Mouse (Mus musculus) cerebellum, postnatal 10 days (tissue): ENCODE results near the gene Ccdc88c.

Source experiments
- DNase-seq, 2 experiments: peaks; one replicate each; pipeline ENCODE4 v3.0.0; 2021; ENCODE audit warnings: mixed read lengths in 2 of 2

Ccdc88c gene

GRCm38 (mm10) chr12:100875960-100876359 is 152.9 kb downstream of the Ccdc88c start:
- DNase-seq = no peak

DNA sequence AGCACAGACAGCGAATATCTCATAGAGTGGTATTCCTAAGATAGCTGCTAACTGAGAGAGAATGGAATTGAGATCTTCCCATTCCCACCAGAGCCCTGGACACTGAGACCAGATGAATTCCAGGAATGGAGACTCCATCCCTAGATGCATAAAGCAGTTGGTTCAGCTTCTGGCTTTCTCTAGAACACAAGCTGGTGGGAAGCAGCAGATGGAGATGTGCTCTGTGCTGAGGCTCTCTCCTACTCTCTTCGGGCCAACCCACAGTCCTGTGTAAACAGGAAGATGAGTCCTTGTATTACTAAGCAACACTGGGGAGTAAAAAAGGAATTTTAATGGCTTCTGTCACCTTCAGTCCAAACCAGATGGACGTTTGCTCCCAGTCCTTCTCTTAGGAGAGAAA is 153.3 kb downstream of the Ccdc88c start:
- DNase-seq = no peak

GRCm38 (mm10) chr12:100873612-100874011 is 155.2 kb downstream of the Ccdc88c start:
- DNase-seq = no peak

DNA sequence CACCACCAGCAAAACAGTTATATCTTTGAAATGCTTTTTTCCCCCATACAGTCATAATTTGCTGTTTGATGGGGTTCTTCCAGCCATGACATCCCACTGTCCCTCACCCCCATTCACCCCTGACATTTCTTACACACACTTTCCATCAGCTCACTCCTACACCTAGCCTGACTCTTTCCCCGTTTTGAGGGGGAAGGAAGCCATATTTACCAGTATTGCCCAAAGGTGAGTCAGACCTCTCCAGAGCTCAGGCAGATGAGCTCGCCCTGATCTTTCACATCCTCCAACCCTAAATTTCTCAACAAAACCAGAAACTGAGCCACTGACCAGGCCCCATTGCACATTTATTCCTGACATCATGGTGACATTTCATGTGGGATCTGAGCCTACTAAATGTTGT is 157.0 kb downstream of the Ccdc88c start:
- no peak for DNase-seq

- no peak for DNase-seq
Observed at GRCm38 (mm10) chr12:100871234-100871633, 157.6 kb downstream of the Ccdc88c start.

DNA sequence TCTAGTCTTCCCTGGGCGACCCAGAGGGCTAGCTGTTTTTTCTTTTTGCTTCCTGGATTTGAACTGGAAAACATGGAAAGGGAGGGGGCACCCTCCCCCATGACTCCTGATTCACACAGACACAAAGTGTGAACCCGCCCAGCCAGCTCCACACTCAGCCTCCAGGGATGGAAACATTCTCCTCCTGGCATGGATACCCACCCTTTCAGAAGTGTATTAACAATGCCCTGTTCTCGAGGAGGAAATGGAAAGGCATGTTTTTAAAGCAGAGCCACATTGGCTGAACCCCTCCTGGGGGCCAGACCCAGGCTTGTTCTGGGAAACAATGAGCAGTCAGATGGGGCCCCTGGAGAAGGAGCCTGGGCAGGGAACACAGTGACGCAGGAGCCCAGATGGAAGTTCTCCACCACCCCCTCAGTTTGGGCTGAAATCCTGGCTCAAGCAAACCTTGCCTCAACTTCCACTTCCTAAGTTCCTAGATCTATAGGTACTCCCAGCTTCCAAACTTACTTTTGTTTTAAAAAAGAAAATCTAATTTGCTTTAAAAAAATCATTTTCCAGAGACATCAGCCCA is 160.7 kb downstream of the Ccdc88c start:
- no peak for DNase-seq

DNA sequence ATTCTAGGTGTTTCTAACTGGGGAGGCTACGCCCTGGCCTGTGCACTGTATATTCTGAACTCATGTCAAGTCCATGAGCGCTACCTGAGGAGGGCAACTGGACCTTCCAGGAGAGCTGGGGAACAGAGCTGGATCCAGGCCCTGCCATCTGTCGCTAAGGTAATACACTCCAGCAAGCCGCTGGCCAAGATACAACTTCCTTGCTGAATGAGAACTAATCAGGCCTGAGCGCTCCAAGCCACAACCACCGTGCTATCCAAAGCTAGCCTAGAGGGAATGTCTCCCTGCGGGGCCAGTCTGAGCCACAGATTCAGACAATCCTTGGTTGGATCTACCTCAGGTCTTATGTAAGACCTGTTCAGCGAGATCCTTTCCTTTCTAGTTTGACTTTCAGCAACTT is 161.8 kb downstream of the Ccdc88c start:
- peak; percentile 92 to 96 for DNase-seq

DNA sequence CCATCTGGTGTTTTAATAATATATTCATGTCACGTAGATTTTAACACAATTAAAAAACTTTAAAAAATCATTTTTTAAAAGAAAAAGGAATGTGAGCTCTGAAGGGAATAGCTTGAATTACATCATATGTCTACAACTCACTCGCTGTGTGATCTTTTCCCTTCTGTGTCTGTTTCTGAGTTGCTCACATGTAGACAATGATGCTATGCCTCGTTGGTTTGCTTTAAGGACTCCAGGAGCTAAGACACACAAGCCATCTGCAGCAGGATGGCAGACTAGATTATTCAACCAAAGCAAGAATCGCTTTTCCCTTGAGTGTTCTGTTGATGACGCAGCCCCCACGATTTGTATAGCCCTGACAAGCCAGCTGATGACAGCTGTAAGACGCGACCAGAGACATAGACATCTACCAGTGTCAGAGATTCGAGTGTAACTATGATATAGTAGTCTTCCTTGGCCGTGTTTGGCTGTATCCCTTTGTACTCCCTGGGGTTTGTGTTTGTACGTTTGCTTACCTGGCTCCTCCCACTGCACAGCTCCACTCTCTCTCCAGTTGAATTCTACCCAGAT is 163.3 kb downstream of the Ccdc88c start:
- peak in 1 of 2 experiments; percentile 32 for DNase-seq

GRCm38 (mm10) chr12:100865072-100865471 is 163.8 kb downstream of the Ccdc88c start:
- peak in 1 of 2 experiments; percentile 34 for DNase-seq

DNA sequence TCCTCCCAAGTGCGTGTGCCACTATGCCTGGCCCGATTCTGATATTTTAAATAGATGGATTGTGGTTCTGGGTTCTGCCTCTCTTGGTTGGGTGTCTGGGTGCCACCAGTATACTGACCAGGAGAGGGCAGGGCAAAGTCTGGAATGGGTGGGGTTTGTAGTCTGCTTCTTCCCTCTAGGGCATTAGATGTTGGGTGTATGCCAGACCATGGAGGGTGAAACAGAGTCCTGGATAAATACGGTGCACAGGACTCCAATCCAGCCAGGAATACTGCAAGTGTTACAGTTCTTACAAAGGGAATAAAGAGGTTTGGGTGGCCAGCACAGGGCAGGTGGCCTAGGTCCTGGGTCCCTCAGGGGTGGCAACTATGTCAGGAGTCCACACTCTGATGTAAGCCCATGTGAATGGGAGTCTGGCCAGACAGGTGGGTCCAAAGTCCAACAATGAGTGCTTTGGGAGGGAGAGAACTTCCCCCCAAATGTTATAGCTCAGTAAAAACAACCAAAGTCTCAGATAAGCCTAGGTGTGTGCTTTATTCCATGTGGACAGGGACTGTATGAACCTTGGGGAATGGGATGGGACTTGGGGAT is 165.9 kb downstream of the Ccdc88c start:
- peak; percentile 44 to 46 for DNase-seq

GRCm38 (mm10) chr12:100862272-100862671 is 166.6 kb downstream of the Ccdc88c start:
- DNase-seq = no peak
